Mouse (Mus musculus): Measurements from ENCODE around the gene Smlr1. TPM values are rescaled to one million over a fixed set of nuclear protein-coding genes. Genes with fewer than 3 reads are reported as not detected.

Smlr1 gene
- polyA plus RNA-seq, 1 experiment from 2014 or later, result not detected

Other genes with a start within 250 kb of the Smlr1 start
- gene Akap7, start 228.4 kb downstream of the Smlr1 start, polyA plus RNA-seq (2015; fragmentation: Nextera tagmentation; extraction: Ambion mirVana), result 61.6 and 78.8 TPM in 2 replicates
- 30.0 and 35.1 TPM in 2 replicates for gene Epb41l2, start 176.5 kb downstream of the Smlr1 start, polyA plus RNA-seq (2015; fragmentation: Nextera tagmentation; extraction: Ambion mirVana)